Mouse (Mus musculus): ENCODE measurements around the gene Duox1.
"Not testable (repeated sequence)": the region's sequence is repeated elsewhere in the genome, so short reads cannot be mapped to it uniquely, and the experiment has no call there.

Gene Duox1

GRCm38 (mm10) chr2:122312722-122313417 lies 2.6 kb upstream of the Duox1 start:
- peak; percentile 41 for DNase-seq (ENCODE audit: low spot score)

- no peak for DNase-seq (ENCODE audit: low spot score)
Measured at GRCm38 (mm10) chr2:122313536-122313935, 1.9 kb upstream of the Duox1 start, which contains the start of gene Duoxa1. Gene Duoxa1 (minus strand): TSS chr2:122313730.

- DNase-seq (ENCODE audit: low spot score) = no peak
Measured at GRCm38 (mm10) chr2:122317384-122317783, 1.9 kb downstream of the Duox1 start.

GRCm38 (mm10) chr2:122323960-122324359 lies 8.5 kb downstream of the Duox1 start:
- DNase-seq (ENCODE audit: low spot score) = no peak

- DNase-seq (ENCODE audit: low spot score) = no peak
Measured at GRCm38 (mm10) chr2:122324586-122324985, 9.1 kb downstream of the Duox1 start.

- no peak for DNase-seq (ENCODE audit: low spot score)
Measured at GRCm38 (mm10) chr2:122325361-122325760, 9.9 kb downstream of the Duox1 start.

- DNase-seq (ENCODE audit: low spot score) = no peak
Measured at GRCm38 (mm10) chr2:122327986-122328385, 12.5 kb downstream of the Duox1 start.

- not testable (repeated sequence) for DNase-seq (ENCODE audit: low spot score)
Measured at GRCm38 (mm10) chr2:122330317-122330716, 14.8 kb downstream of the Duox1 start.

GRCm38 (mm10) chr2:122332222-122332621 lies 16.8 kb downstream of the Duox1 start:
- no peak for DNase-seq (ENCODE audit: low spot score)

GRCm38 (mm10) chr2:122334170-122334569 lies 18.7 kb downstream of the Duox1 start:
- DNase-seq (ENCODE audit: low spot score) = no peak

- no peak for DNase-seq (ENCODE audit: low spot score)
Measured at GRCm38 (mm10) chr2:122337291-122337690, 21.8 kb downstream of the Duox1 start.

GRCm38 (mm10) chr2:122345106-122345893 lies 29.8 kb downstream of the Duox1 start:
- DNase-seq (ENCODE audit: low spot score) = no peak

GRCm38 (mm10) chr2:122346164-122346563 lies 30.7 kb downstream of the Duox1 start:
- not testable (repeated sequence) for DNase-seq (ENCODE audit: low spot score)

GRCm38 (mm10) chr2:122347257-122347656 lies 31.8 kb downstream of the Duox1 start:
- no peak for DNase-seq (ENCODE audit: low spot score)

- peak; percentile 88 for DNase-seq (ENCODE audit: low spot score)
Measured at GRCm38 (mm10) chr2:122348531-122349131, 33.2 kb downstream of the Duox1 start.

GRCm38 (mm10) chr2:122349136-122349785 lies 33.8 kb downstream of the Duox1 start:
- no peak for DNase-seq (ENCODE audit: low spot score)

- no peak for DNase-seq (ENCODE audit: low spot score)
Measured at GRCm38 (mm10) chr2:122351156-122351930, 35.9 kb downstream of the Duox1 start.

GRCm38 (mm10) chr2:122351931-122352329 lies 36.5 kb downstream of the Duox1 start:
- DNase-seq (ENCODE audit: low spot score) = no peak

GRCm38 (mm10) chr2:122352992-122353391 lies 37.5 kb downstream of the Duox1 start:
- no peak for DNase-seq (ENCODE audit: low spot score)

GRCm38 (mm10) chr2:122353765-122354164 lies 38.3 kb downstream of the Duox1 start:
- no peak for DNase-seq (ENCODE audit: low spot score)

GRCm38 (mm10) chr2:122354191-122354929 lies 38.9 kb downstream of the Duox1 start:
- no peak for DNase-seq (ENCODE audit: low spot score)
